Mouse (Mus musculus): ENCODE measurements around the gene Il1r1. TPM values are rescaled to one million over a fixed set of nuclear protein-coding genes. Genes with fewer than 3 reads are reported as not detected.

Gene Il1r1
- total RNA-seq (2021): 1 to 10 TPM; 6.3 to 6.4 TPM
- long read RNA-seq, experiment 1, partial matches to known transcripts: 1 of 3 reads
- long read RNA-seq, experiment 1, other reads (novel, unspliced or antisense): 2 of 3 reads
- long read RNA-seq, experiment 2, partial matches to known transcripts: 0 of 1 reads
- long read RNA-seq, experiment 2, other reads (novel, unspliced or antisense): 1 of 1 reads

- DNase-seq (ENCODE audit: low spot score in 2 of 2): peak; percentile 63 to 79
Observed at GRCm38 (mm10) chr1:40224539-40225284, at the start of gene Il1r1. Il1r1 (plus strand) TSS chr1:40225080.

GRCm38 (mm10) chr1:40175123-40175522 is 49.8 kb upstream of the Il1r1 start:
- no peak for DNase-seq (ENCODE audit: low spot score in 2 of 2)

- DNase-seq (ENCODE audit: low spot score in 2 of 2): no peak
Observed at GRCm38 (mm10) chr1:40175797-40176196, 49.1 kb upstream of the Il1r1 start.

- DNase-seq (ENCODE audit: low spot score in 2 of 2): no peak
Observed at GRCm38 (mm10) chr1:40179031-40179430, 45.8 kb upstream of the Il1r1 start.

GRCm38 (mm10) chr1:40179493-40179892 is 45.4 kb upstream of the Il1r1 start:
- no peak for DNase-seq (ENCODE audit: low spot score in 2 of 2)

- DNase-seq (ENCODE audit: low spot score in 2 of 2): peak in 1 of 2 experiments; percentile 43
Observed at GRCm38 (mm10) chr1:40180861-40181260, 44.0 kb upstream of the Il1r1 start.

- no peak for DNase-seq (ENCODE audit: low spot score in 2 of 2)
Observed at GRCm38 (mm10) chr1:40181716-40182115, 43.2 kb upstream of the Il1r1 start.

- no peak for DNase-seq (ENCODE audit: low spot score in 2 of 2)
Observed at GRCm38 (mm10) chr1:40183410-40183809, 41.5 kb upstream of the Il1r1 start.

- DNase-seq (ENCODE audit: low spot score in 2 of 2): peak in 1 of 2 experiments; percentile 17
Observed at GRCm38 (mm10) chr1:40187961-40188360, 36.9 kb upstream of the Il1r1 start.

- no peak for DNase-seq (ENCODE audit: low spot score in 2 of 2)
Observed at GRCm38 (mm10) chr1:40190025-40190424, 34.9 kb upstream of the Il1r1 start.

- no peak for DNase-seq (ENCODE audit: low spot score in 2 of 2)
Observed at GRCm38 (mm10) chr1:40190837-40191236, 34.0 kb upstream of the Il1r1 start.

- no peak for DNase-seq (ENCODE audit: low spot score in 2 of 2)
Observed at GRCm38 (mm10) chr1:40194279-40194678, 30.6 kb upstream of the Il1r1 start.

- no peak for DNase-seq (ENCODE audit: low spot score in 2 of 2)
Observed at GRCm38 (mm10) chr1:40213337-40214159, 11.3 kb upstream of the Il1r1 start.

GRCm38 (mm10) chr1:40217521-40217920 is 7.4 kb upstream of the Il1r1 start:
- DNase-seq (ENCODE audit: low spot score in 2 of 2): no peak

- no peak for DNase-seq (ENCODE audit: low spot score in 2 of 2)
Observed at GRCm38 (mm10) chr1:40218603-40219002, 6.3 kb upstream of the Il1r1 start.

- DNase-seq (ENCODE audit: low spot score in 2 of 2): no peak
Observed at GRCm38 (mm10) chr1:40220549-40220948, 4.3 kb upstream of the Il1r1 start.

GRCm38 (mm10) chr1:40221864-40222263 is 3.0 kb upstream of the Il1r1 start:
- DNase-seq (ENCODE audit: low spot score in 2 of 2): no peak

- DNase-seq (ENCODE audit: low spot score in 2 of 2): no peak
Observed at GRCm38 (mm10) chr1:40222680-40223079, 2.2 kb upstream of the Il1r1 start.

- no peak for DNase-seq (ENCODE audit: low spot score in 2 of 2)
Observed at GRCm38 (mm10) chr1:40223591-40223990, 1.3 kb upstream of the Il1r1 start.

- no peak for DNase-seq (ENCODE audit: low spot score in 2 of 2)
Observed at GRCm38 (mm10) chr1:40225580-40225979, 700 bp downstream of the Il1r1 start.

- DNase-seq (ENCODE audit: low spot score in 2 of 2): no peak
Observed at GRCm38 (mm10) chr1:40229033-40229432, 4.2 kb downstream of the Il1r1 start.

GRCm38 (mm10) chr1:40229771-40230280 is 4.9 kb downstream of the Il1r1 start:
- DNase-seq (ENCODE audit: low spot score in 2 of 2): no peak
